Mouse (Mus musculus) liver, embryonic 14.5 days (tissue): ENCODE measurements at regions not wholly inside any gene's neighbourhood (a gene's known extent, or its start where the extent isn't known, plus 50 kb on each side); places are given as distances from the start of the nearest gene placed in this dataset.

Source experiments
- CTCF ChIP-seq: IDR thresholded peaks from 2 replicates; pipeline ENCODE4 v1.5.1; 2016; ENCODE audit warnings: antibody characterized with exemption, low read depth, control low read depth
- EP300 ChIP-seq: IDR thresholded peaks from 2 replicates; pipeline ENCODE4 v1.6.1; 2016; ENCODE audit warnings: antibody characterized with exemption, low read depth

DNA sequence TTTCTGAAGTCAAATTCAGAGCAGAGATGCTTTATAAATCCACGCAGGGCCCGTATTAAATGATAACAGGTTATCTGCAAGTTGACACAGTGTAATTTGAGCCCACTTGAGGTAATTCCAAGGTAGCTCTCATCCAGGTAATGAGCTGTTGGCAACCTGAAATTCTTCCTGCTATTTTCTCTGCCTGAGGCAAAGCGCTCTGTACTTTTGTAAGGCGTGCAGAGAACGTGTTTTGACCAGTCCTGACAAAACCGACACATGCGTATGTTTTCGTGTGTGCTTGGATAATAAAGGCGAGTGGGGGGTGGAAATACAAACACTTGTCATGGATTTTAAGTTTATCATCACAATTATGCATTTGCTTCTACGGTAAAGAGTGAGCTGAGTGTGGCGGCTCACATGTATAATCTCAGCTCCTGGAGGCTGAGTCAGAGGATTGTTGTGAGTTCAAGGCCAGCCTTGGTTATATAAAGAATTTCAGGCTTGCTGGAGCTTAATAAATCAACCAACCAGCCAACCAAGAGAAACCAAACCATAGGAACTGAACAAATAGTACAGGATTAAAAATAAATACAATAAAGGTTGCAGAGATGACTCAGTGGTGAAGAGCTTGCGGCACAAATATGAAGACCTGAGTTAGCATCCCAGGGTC is 72.7 kb upstream of the Stt3b start:
- TF ChIP-seq EP300 = no peak
- no peak for TF ChIP-seq CTCF
